Mouse (Mus musculus) spleen, adult 2 months (tissue): Measurements from ENCODE around the gene Kansl2.

ENCODE experiments used
- CTCF ChIP-seq: fragments of 200-500 bp; IDR thresholded peaks from 2 replicates; pipeline ENCODE4 v1.5.1; 2011; ENCODE audit warnings: mild to moderate bottlenecking, inconsistent platforms; ENCODE audit not compliant: insufficient read depth, insufficient read length, insufficient replicate concordance; ENCODE audit errors: extremely low read depth
- POLR2A ChIP-seq: fragments of 200-500 bp; IDR thresholded peaks from 2 replicates; pipeline ENCODE4 v1.6.1; 2011; ENCODE audit warnings: low read depth, low read length, inconsistent platforms

GRCm38 (mm10) chr15:98509387-98509786, 24.7 kb downstream of the Kansl2 start:
- TF ChIP-seq CTCF (no peak), POLR2A (no peak)
